Mouse (Mus musculus): ENCODE data around the gene Myoz1.
A peak's percentile ranks its signal among the peaks of the same experiment; 100 is the strongest.
"Not testable (repeated sequence)": the region's sequence is repeated elsewhere in the genome, so short reads cannot be mapped to it uniquely, and the experiment has no call there.

The Myoz1 gene

GRCm38 (mm10) chr14:20636968-20637367 is 19.4 kb downstream of the Myoz1 start:
- DNase-seq: not testable (repeated sequence)

GRCm38 (mm10) chr14:20635546-20635945 is 20.8 kb downstream of the Myoz1 start:
- no peak for DNase-seq

- DNase-seq: no peak
These were observed 25.1 kb downstream of the Myoz1 start for GRCm38 (mm10) chr14:20631253-20631652.

- DNase-seq: peak; percentile 37
These were observed 29.4 kb downstream of the Myoz1 start for GRCm38 (mm10) chr14:20626971-20627370.

- no peak for DNase-seq
These were observed 29.9 kb downstream of the Myoz1 start for GRCm38 (mm10) chr14:20626447-20626846.

- no peak for DNase-seq
These were observed 33.4 kb downstream of the Myoz1 start for GRCm38 (mm10) chr14:20622907-20623306.

- no peak for DNase-seq
These were observed 33.9 kb downstream of the Myoz1 start for GRCm38 (mm10) chr14:20622412-20622811.

- no peak for DNase-seq
These were observed 34.4 kb downstream of the Myoz1 start for GRCm38 (mm10) chr14:20621903-20622302.

GRCm38 (mm10) chr14:20619131-20619530 is 37.2 kb downstream of the Myoz1 start:
- no peak for DNase-seq

- DNase-seq: no peak
These were observed 38.1 kb downstream of the Myoz1 start for GRCm38 (mm10) chr14:20618211-20618610.

GRCm38 (mm10) chr14:20616421-20616820 is 39.9 kb downstream of the Myoz1 start:
- no peak for DNase-seq

GRCm38 (mm10) chr14:20615075-20615474 is 41.3 kb downstream of the Myoz1 start:
- DNase-seq: no peak

GRCm38 (mm10) chr14:20612820-20613219 is 43.5 kb downstream of the Myoz1 start:
- no peak for DNase-seq

- no peak for DNase-seq
These were observed 46.2 kb downstream of the Myoz1 start for GRCm38 (mm10) chr14:20610146-20610545.

- no peak for DNase-seq
These were observed 46.8 kb downstream of the Myoz1 start for GRCm38 (mm10) chr14:20609519-20609918.

- no peak for DNase-seq
These were observed 48.8 kb downstream of the Myoz1 start for GRCm38 (mm10) chr14:20607396-20608126.

GRCm38 (mm10) chr14:20601287-20601686 is 55.1 kb downstream of the Myoz1 start:
- DNase-seq: no peak

GRCm38 (mm10) chr14:20600203-20600602 is 56.1 kb downstream of the Myoz1 start:
- DNase-seq: no peak

GRCm38 (mm10) chr14:20599542-20599941 is 56.8 kb downstream of the Myoz1 start:
- no peak for DNase-seq
